Mouse (Mus musculus) adrenal gland, postnatal 0 days (tissue): ENCODE measurements around the gene Flrt3. TPM values are rescaled to one million over a fixed set of nuclear protein-coding genes. Genes with fewer than 3 reads are reported as not detected.

Source experiments
- polyA plus RNA-seq: library from polyadenylated mRNA; unstranded; fragments of >200 nt; fragmentation: Nextera tagmentation; extraction: Ambion mirVana; gene quantifications from 2 replicates; pipeline ENCODE4 v1.2.1, GENCODE M21; 2015

Flrt3 gene
- 5.7 and 7.3 TPM in 2 replicates for polyA plus RNA-seq

DNA sequence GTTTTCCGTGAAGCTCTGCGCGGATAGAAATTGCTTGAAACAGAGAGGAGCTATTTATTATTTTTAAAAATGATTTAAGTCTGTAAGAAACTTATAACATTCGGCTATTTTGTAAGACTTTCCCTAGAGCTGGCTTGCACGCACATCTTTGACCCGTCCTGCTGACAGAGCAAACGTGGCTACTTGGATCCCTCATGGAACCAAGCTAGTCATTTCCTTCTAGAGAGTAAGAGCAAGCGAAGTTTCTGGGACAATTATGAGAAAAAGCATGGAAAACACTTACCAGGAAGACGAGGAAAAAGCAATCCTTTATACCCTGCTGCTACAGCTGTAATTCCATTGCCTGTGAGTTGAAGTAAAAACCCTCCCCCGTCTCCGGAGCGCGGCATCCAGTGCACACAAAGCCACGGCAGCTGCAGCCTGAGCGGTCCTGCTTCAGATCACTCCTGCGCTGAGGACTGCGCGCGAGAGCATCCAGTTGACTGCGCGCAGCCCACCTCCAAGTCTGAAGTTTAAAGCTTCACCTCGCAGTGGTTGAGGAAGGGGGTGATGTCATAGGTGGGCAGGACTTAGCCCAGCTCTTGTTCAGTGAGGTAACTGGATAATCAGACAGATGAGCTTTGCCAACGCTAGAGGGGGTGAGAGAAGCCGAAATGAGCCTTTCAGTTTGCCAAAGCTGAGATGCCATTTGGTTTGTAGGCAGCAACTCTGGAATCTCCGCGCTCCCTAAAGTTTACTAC, at the start of gene Flrt3:
Gene Flrt3, minus strand, starts transcription at position 507 of the 740 bp plus-strand sequence.

